Mouse (Mus musculus) hindbrain, embryonic 11.5 days (tissue): ENCODE measurements around the gene Clptm1. TPM values are rescaled to one million over a fixed set of nuclear protein-coding genes. Genes with fewer than 3 reads are reported as not detected.

Experiments used
- ATAC-seq: fragments of 200-750 bp; cut with Nextera tagmentation; 2 replicates; pipeline ENCODE4 v1.8.0; 2017; ENCODE audit warnings: mild to moderate bottlenecking, moderate TSS enrichment, moderate library complexity; ENCODE audit not compliant: low FRiP score
- DNase-seq: peaks from one replicate; pipeline ENCODE4 v3.0.0-alpha.2; 2015; ENCODE audit warnings: low spot score
- H3K27ac ChIP-seq: fragments of 300-500 bp; sonication (generic); 2 replicates; pipeline ENCODE4 v1.5.1; 2014; ENCODE audit warnings: mild to moderate bottlenecking, low read depth, low read length
- H3K27me3 ChIP-seq: fragments of 300-500 bp; sonication (generic); 2 replicates; pipeline ENCODE4 v1.6.1; 2014; ENCODE audit warnings: mild to moderate bottlenecking, low read length, moderate library complexity, mixed read lengths; ENCODE audit not compliant: control insufficient read depth, insufficient read depth
- H3K36me3 ChIP-seq: fragments of 300-500 bp; sonication (generic); 2 replicates; pipeline ENCODE4 v1.6.1; 2014; ENCODE audit warnings: mild to moderate bottlenecking, low read length, moderate library complexity, mixed read lengths; ENCODE audit not compliant: control insufficient read depth, insufficient read depth
- H3K4me1 ChIP-seq: fragments of 300-500 bp; sonication (generic); replicated peaks from 2 replicates; pipeline ENCODE4 v1.6.1; 2014; ENCODE audit warnings: low read length, mixed read lengths; ENCODE audit not compliant: control insufficient read depth, insufficient read depth
- H3K4me2 ChIP-seq: fragments of 300-500 bp; sonication (generic); replicated peaks from 2 replicates; pipeline ENCODE4 v1.6.1; 2014; ENCODE audit warnings: mild to moderate bottlenecking, low read depth, low read length
- H3K4me3 ChIP-seq: fragments of 300-500 bp; sonication (generic); 2 replicates; pipeline ENCODE4 v1.5.1; 2014; ENCODE audit warnings: low read depth, low read length
- H3K9ac ChIP-seq: fragments of 300-500 bp; sonication (generic); 2 replicates; pipeline ENCODE4 v1.6.1; 2014; ENCODE audit warnings: low read depth, low read length
- H3K9me3 ChIP-seq: fragments of 300-500 bp; sonication (generic); 2 replicates; pipeline ENCODE4 v1.6.1; 2016; ENCODE audit warnings: low read length; ENCODE audit not compliant: control insufficient read depth
- WGBS: fragments of 180-500 bp; shearing (Covaris S2); extraction: QIAGEN DNeasy Blood & Tissue Kit; methylation state at CpG from one replicate; pipeline ENCODE4 v1.1.7; 2014; 5-methylcytosine and 5-hydroxymethylcytosine counted together
- polyA plus RNA-seq: library from polyadenylated mRNA; unstranded; fragments of >200 nt; fragmentation: Nextera tagmentation; extraction: Ambion mirVana; gene quantifications from 2 replicates; pipeline ENCODE4 v1.2.1, GENCODE M21; 2014

Gene Clptm1
- polyA plus RNA-seq, 1 experiment from 2014 or later, result 86.2 TPM

DNA sequence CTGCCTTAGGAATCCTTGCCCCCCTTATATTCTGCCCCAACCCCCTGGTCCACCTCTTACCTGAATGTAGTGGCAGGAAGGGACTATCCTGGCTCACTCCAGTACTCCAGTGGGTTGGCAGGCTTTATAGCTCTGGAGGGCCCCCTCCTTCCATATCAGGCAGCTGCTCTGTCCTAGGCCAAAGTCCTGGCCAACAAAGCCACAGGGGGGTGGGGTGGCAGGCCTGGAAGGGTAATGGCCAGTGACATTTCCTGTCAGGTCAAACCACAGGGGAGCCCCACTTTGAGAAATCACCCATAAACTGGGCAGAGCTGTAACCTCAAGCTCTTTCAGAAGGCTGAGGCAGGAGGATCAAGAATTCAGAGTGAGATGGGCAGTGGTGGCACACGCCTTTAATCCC is 11.8 kb upstream of the Clptm1 start:
- H3K4me3 ChIP-seq, result no peak overlapping the region
- H3K27ac ChIP-seq, result no peak overlapping the region
- no peaks in the 10 kb centered on the region for H3K4me1 ChIP-seq
- H3K27me3 ChIP-seq, result no peaks in the 10 kb centered on the region
- no peaks in the 10 kb centered on the region for H3K36me3 ChIP-seq
- no peak for ATAC-seq
- WGBS, result 67% methylated on average over 1 of the region's 1 CpGs
- H3K9ac ChIP-seq, result no peak overlapping the region
- no peak for DNase-seq
- H3K9me3 ChIP-seq, result no peaks in the 10 kb centered on the region
- H3K4me2 ChIP-seq, result no peak overlapping the region

DNA sequence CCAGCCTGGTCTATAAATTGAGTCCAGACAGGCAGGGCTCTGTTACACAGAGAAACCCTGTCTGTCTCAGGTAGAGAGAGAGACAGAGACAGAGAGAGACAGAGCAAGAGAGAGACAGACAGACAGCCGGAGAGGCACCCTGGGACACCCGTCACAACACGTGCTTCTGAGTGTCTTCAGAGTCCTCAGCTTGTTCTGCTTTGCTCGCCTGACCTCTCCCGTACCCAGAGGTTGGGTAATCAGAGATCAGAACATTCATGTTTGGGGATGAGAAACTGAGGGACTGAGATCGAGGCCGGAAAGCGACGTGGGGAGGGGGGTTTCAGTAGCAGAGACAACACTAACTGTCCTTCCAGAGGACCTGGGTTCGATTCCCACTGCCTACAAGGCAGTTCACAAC is 11.0 kb upstream of the Clptm1 start:
- H3K36me3 ChIP-seq, result no peaks in the 10 kb centered on the region
- H3K4me2 ChIP-seq, result no peak overlapping the region
- ATAC-seq (no peak), DNase-seq (no peak)
- H3K4me3 ChIP-seq, result no peak overlapping the region
- no peaks in the 10 kb centered on the region for H3K27me3 ChIP-seq
- H3K27ac ChIP-seq, result no peak overlapping the region
- no peaks in the 10 kb centered on the region for H3K4me1 ChIP-seq
- H3K9ac ChIP-seq, result no peak overlapping the region
- H3K9me3 ChIP-seq, result no peaks in the 10 kb centered on the region
- WGBS, result 88% methylated on average over 10 of the region's 10 CpGs

DNA sequence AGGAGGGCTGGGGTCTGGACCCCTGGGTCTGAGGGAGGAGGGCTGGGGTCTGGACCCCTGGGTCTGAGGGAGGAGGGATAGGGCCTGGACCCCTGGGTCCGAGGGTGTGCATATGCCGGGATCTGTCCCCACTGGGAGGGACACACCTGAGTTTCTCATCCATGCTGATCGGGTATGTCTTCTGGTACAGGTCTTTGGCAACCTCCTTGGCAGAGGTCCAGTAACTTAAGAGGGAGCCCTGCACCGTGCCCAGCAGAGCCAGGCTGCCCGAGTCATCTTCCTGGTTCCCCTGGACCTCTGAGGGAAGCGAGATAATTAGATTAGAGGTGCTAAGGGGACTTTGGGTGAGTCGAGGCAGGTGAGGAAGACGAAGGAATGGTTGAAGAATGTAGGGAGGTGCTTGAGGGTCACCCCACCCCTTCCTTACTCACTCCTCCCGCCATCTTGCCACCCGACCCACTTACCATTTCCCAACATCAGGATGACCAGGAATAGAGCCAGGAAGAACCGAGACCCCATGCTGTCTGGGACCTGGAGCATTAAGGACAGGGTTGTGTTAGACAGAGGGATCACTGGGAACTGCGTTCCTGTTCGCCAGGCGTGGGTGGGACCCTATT is 8.4 kb upstream of the Clptm1 start:
- H3K36me3 ChIP-seq, result no peaks in the 10 kb centered on the region
- no peaks in the 10 kb centered on the region for H3K27me3 ChIP-seq
- H3K4me2 ChIP-seq, result no peak overlapping the region
- DNase-seq, result no peak
- H3K9me3 ChIP-seq, result no peaks in the 10 kb centered on the region
- no peak overlapping the region for H3K27ac ChIP-seq
- H3K4me1 ChIP-seq, result no peaks in the 10 kb centered on the region
- no peak for ATAC-seq
- no peak overlapping the region for H3K9ac ChIP-seq
- 68% methylated on average over 14 of the region's 14 CpGs for WGBS
- H3K4me3 ChIP-seq, result no peak overlapping the region

DNA sequence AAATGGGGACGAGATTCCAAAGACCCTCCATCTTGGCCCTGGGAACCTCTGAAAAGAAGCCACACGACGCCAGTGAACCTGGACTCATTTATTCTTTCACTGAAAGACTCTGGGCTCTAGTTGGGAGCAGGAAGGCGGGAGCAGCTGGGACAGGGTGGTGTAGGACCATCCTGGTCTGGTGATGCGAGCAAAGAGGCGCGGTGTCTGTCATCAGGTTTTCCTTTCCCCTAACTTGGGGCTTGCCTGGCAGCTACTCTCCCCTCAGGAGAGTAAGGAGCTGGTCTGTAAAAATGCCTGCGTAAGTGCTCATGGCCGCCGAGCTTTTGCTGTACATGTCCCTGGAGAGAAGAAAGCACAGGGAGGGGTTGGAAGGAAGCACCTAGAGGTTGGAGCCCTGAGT is 6.7 kb upstream of the Clptm1 start:
- H3K27me3 ChIP-seq, result no peaks in the 10 kb centered on the region
- no peaks in the 10 kb centered on the region for H3K4me1 ChIP-seq
- no peak overlapping the region for H3K4me2 ChIP-seq
- 71% methylated on average over 10 of the region's 10 CpGs for WGBS
- no peaks in the 10 kb centered on the region for H3K9me3 ChIP-seq
- no peaks in the 10 kb centered on the region for H3K36me3 ChIP-seq
- H3K9ac ChIP-seq, result no peak overlapping the region
- no peak for ATAC-seq
- H3K4me3 ChIP-seq, result no peak overlapping the region
- no peak overlapping the region for H3K27ac ChIP-seq
- DNase-seq, result no peak

DNA sequence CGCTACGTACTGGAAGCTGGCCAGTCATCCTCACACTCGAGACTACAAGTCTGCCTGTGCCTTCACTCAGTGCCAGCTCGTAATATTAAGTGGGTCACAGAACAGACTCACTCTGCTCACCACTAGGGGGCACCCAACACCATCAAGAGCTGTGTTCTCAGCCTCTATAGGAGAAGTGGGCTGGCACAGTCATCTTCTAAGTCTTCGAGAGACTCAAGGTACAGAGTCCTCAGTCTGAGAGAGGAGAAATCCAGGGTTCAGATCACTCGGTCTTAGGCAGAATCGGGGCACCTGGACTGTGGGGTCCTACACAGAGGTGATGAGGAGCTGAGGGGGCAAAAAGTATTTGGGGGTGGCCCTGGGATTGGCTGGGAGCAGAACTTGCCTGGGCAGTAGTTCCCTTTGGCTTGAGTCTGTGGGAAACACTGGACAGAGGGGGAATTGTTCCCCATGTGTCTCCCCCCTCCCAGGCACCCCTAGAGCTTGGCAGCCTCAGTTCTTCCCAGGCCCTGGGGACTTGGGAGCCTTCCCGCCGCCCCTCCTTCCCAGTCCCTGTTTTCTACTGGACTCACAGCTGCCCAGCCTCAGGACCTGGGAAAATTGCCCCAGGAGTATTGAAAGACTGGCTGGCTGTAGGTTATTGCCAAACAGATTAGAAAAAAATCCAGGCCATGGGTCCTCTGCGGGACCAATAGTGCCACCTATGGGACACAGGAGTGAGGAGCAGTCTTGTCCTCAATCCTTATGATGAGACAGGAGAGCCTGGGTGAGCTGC is 4.3 kb upstream of the Clptm1 start:
- H3K9ac ChIP-seq, result no peak overlapping the region
- ATAC-seq (peak; percentile 58), DNase-seq (peak; percentile 92)
- H3K4me3 ChIP-seq, result no peak overlapping the region
- WGBS, result 10% methylated on average over 10 of the region's 10 CpGs
- no peak overlapping the region for H3K27ac ChIP-seq
- peaks cover 3% of the 10 kb centered on the region; the same call in 1 of the 2 replicates for H3K4me1 ChIP-seq
- no peaks in the 10 kb centered on the region for H3K9me3 ChIP-seq
- H3K27me3 ChIP-seq, result no peaks in the 10 kb centered on the region
- H3K36me3 ChIP-seq, result no peaks in the 10 kb centered on the region
- H3K4me2 ChIP-seq, result no peak overlapping the region

DNA sequence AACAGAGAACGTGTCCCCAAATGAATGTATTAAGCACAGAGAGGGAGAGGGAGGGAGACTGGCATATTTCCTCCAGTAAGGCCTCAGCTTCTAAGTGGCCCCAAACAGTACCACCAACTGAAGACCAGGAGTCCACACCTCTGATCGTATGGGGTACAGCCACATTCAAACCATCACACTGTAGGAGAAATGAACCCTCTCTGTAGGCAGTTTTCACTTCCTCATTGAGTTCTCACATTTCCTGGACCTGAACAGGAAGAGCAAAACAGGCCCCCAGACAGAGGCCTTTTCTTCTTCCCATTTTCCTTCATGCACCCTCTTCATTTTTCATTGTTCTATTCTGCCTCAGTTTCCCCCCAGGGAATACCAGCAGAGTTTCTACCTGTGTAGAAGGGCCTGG is 2.6 kb upstream of the Clptm1 start:
- Histone ChIP-seq H3K4me1 (peaks cover 9% of the 10 kb centered on the region), H3K4me3 (no peak overlapping the region), H3K4me2 (no peak overlapping the region), H3K9ac (no peak overlapping the region), H3K27me3 (no peaks in the 10 kb centered on the region), H3K27ac (no peak overlapping the region), H3K36me3 (no peaks in the 10 kb centered on the region), H3K9me3 (no peaks in the 10 kb centered on the region)
- ATAC-seq, result no peak
- DNase-seq, result no peak
- 76% methylated on average over 2 of the region's 2 CpGs for WGBS

DNA sequence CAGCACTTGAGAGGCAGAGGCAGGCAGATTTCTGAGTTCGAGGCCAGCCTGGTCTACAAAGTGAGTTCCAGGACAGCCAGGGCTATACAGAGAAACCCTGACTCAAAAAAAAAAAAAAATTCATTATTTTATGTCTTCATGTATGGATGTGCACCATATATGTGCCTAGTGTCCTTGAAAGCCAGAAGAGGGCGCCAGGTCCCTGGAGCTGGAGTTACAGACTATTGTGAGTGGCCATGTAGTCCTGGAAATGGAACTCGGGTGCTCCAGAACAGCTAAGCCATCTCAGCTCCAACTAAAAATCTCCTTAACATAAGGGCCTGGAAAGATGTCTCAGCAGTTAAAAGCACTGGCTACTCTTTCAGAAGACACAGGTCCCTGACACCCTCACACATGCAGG is 1.9 kb upstream of the Clptm1 start:
- H3K27me3 ChIP-seq, result no peaks in the 10 kb centered on the region
- peaks cover 9% of the 10 kb centered on the region for H3K4me1 ChIP-seq
- H3K36me3 ChIP-seq, result 0 out of 2 replicates have a peak, but pooled peaks cover 3% of the 10 kb centered on the region
- 78% methylated on average over 3 of the region's 3 CpGs for WGBS
- no peaks in the 10 kb centered on the region for H3K9me3 ChIP-seq
- peak; percentile 7 for DNase-seq
- H3K4me3 ChIP-seq, result no peak overlapping the region
- H3K27ac ChIP-seq, result no peak overlapping the region
- H3K9ac ChIP-seq, result no peak overlapping the region
- no peak overlapping the region for H3K4me2 ChIP-seq
- ATAC-seq, result no peak

DNA sequence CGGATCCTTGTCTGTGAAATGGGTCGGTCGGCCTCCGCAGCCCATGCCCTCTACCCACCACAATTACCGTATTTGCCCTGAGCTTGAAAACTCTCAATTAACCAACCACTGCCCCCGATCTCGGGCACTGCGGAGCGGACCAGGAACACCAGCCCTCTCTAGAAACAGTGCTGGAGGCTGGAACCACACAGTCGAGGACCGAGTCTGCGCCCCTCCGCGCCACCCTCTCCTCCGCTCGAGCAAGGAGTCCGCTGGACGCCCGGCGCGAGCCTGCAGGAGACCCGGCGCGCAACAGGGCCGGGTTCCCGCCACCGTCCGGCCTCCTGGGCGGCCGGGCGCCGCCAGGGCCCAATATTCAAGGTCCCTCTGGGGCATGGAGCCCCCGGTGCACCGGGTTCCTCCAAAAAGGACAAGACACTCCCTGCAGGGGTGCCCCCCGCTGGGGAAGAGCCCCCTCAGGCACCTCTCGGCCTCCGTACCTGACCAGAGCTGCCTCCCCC is 328 bp downstream of the Clptm1 start:
- Histone ChIP-seq H3K9me3 (no peaks in the 10 kb centered on the region), H3K36me3 (0 out of 2 replicates have a peak, but pooled peaks cover 4% of the 10 kb centered on the region), H3K4me3 (peak overlapping the region; percentile 100), H3K27me3 (no peaks in the 10 kb centered on the region), H3K4me2 (peak overlapping the region; percentile 77), H3K4me1 (peaks cover 9% of the 10 kb centered on the region), H3K9ac (peak overlapping the region; percentile 88), H3K27ac (peak overlapping the region; percentile 53)
- ATAC-seq (peak; percentile 65), DNase-seq (no peak)
- under 1% methylated on average over 37 of the region's 37 CpGs for WGBS

DNA sequence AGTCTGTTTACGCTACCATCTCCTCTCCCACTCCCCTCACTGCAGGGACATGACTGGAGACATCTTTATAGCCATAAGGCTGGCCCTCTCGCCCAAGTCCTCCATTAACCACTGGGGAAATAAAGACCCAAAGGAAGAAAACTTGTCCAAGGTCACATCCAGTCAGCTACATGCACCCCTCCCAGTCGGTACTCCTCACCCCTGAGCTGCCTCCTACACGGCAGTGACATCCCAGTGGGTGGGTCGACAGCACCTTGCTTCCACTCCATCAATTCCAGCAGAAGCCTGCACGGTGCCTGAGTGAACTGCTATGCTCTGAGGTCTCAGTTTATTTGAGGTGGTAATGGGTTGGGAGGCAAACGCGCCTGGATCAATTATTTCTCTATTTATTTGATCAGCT is 893 bp downstream of the Clptm1 start:
- Histone ChIP-seq H3K4me3 (peak overlapping the region; percentile 100), H3K4me2 (peak overlapping the region; percentile 77), H3K9me3 (no peaks in the 10 kb centered on the region), H3K36me3 (0 out of 2 replicates have a peak, but pooled peaks cover 4% of the 10 kb centered on the region), H3K4me1 (peaks cover 9% of the 10 kb centered on the region), H3K27ac (no peak overlapping the region), H3K27me3 (no peaks in the 10 kb centered on the region), H3K9ac (peak overlapping the region; percentile 88)
- no peak for DNase-seq
- WGBS, result 17% methylated on average over 8 of the region's 8 CpGs
- ATAC-seq, result 0 out of 2 replicates have a peak, but pooled peaks have one; percentile 10
